ENCODE assay signal across 18 mouse cellular contexts in the genomic region with DNA sequence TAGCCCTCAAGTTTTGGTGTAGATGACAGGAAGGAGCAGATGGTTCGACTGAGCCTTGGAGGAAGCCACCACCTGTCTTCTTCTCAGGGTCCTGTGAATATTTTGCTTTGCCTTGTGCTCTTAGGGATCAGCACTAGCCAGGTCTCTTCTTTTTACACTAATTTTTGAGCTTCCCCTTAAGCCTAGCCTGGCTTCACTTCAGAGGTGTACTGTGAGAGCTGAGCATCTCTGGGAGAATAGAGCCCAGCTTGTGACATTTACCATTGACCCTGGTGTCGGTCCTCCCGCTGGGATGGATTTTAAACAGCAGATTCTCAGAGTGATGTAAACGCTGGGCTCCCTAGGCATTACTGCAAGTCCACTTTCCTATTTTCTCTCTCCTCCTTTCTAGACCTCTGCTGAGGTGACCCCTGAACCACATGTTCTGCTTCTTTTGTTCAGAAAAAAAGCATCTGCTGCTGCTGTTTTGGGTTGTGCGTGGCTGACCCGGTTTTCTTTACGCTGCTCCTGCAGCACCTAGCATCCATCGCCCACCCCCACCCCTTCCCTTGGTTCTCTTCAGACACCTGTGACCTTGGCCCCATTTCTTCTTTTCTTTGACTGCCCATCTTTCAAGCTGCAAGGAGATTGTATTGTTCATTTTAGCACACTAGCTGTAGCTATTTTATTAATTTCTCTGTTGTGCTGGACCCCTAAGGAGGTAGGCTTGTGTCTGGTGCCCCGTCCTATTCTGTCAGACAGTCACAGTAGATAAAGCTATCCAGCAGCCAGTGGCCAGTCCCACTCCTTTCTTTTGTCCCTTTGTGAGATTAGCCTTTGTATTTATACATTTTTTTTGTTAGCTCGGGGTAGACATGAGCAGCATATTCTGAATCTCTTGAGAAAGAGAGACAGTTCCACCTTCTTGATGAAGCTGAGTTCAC. TPM values are rescaled to one million over a fixed set of nuclear protein-coding genes. Genes with fewer than 3 reads are reported as not detected.
DNase-seq lines count a peak whose midpoint lies in the region; ATAC-seq and TF ChIP-seq lines count a peak whose summit lies in the region.
"Had no signal": no experiment of that assay in that cellular context is flagged by ENCODE, and none has a peak within 500 bp of the region (broad histone marks: within the 10 kb centered on the region; RNA-seq: fewer than 3 reads in every experiment).

No protein-coding gene starts in this region.

- ATAC-seq in hindbrain, embryonic 13.5 days (ENCODE audit: low FRiP score): no peak
- no peak for ATAC-seq in liver, embryonic 12.5 days
- ATAC-seq: intestine, embryonic 16.5 days had no signal

- H3K79me2 ChIP-seq in myocyte (ENCODE audit: control insufficient read depth, insufficient read depth): no peaks in the 10 kb centered on the region

- peak; percentile 29 for DNase-seq in hindbrain, embryonic 10.5 days (ENCODE audit: low spot score)
- peak; percentile 58 to 71 for DNase-seq in cerebellum, adult 2 months
- peak; percentile 37 to 54 for DNase-seq in cerebellum, postnatal 36 days
- no peak for DNase-seq in Muller cell, postnatal 12 days (ENCODE audit: inconsistent ontology term)
- DNase-seq in thymus, postnatal 25 days: no peak
- DNase-seq: adrenal gland, postnatal 25 days; gastrocnemius, postnatal 25 days; lung, adult 18-20 months; lung, postnatal 36 days; right cerebral cortex, adult 18-20 months had no signal

- H3K4me3 ChIP-seq in hindbrain, embryonic 10.5 days: no peak overlapping the region
- no peak overlapping the region for H3K4me3 ChIP-seq in hindbrain, embryonic 13.5 days
- no peak overlapping the region for H3K4me3 ChIP-seq in cerebellum, adult 2 months (replicated peaks; ENCODE audit: insufficient read depth, low read depth, low read length)
- no peak overlapping the region for H3K4me3 ChIP-seq in myocyte
- no peak overlapping the region for H3K4me3 ChIP-seq in liver, embryonic 12.5 days
- H3K4me3 ChIP-seq: heart, embryonic 12.5 days; hindbrain, embryonic 12.5 days; stomach, embryonic 15.5 days had no signal

- no peaks in the 10 kb centered on the region for H3K9me3 ChIP-seq in hindbrain, embryonic 10.5 days
- H3K9me3 ChIP-seq in hindbrain, embryonic 13.5 days: no peaks in the 10 kb centered on the region
- H3K9me3 ChIP-seq in liver, embryonic 12.5 days (replicated peaks): no peaks in the 10 kb centered on the region
- H3K9me3 ChIP-seq: heart, embryonic 12.5 days; hindbrain, embryonic 12.5 days; stomach, embryonic 15.5 days had no signal

- 23% methylated on average over 10 of the region's 10 CpGs for WGBS in hindbrain, embryonic 10.5 days
- 24% methylated on average over 10 of the region's 10 CpGs for WGBS in hindbrain, embryonic 13.5 days
- WGBS in cerebellum, adult 2 months: 28% methylated on average over 10 of the region's 10 CpGs
- WGBS in liver, embryonic 12.5 days (ENCODE audit: insufficient replicate concordance): 65% methylated on average over 10 of the region's 10 CpGs

- H3ac ChIP-seq in myocyte (ENCODE audit: control insufficient read depth, insufficient read length): no peak overlapping the region

- H3K27me3 ChIP-seq in hindbrain, embryonic 10.5 days (ENCODE audit: insufficient read depth, poor library complexity, severe bottlenecking): no peaks in the 10 kb centered on the region
- H3K27me3 ChIP-seq in hindbrain, embryonic 13.5 days: no peaks in the 10 kb centered on the region
- no peaks in the 10 kb centered on the region for H3K27me3 ChIP-seq in cerebellum, adult 2 months (ENCODE audit: control insufficient read depth, insufficient read depth, low read length)
- H3K27me3 ChIP-seq in myocyte (ENCODE audit: control insufficient read depth, insufficient read depth, insufficient read length): no peaks in the 10 kb centered on the region
- no peaks in the 10 kb centered on the region for H3K27me3 ChIP-seq in liver, embryonic 12.5 days (replicated peaks)
- H3K27me3 ChIP-seq: heart, embryonic 12.5 days; hindbrain, embryonic 12.5 days; stomach, embryonic 15.5 days had no signal

- TF ChIP-seq CTCF in cerebellum, adult 2 months (IDR thresholded peaks at IDR 0.05; ENCODE audit: borderline replicate concordance, insufficient read depth, low read depth, low read length): no peak

- H3K27ac ChIP-seq in hindbrain, embryonic 10.5 days: peak overlapping the region; percentile 60
- no peak overlapping the region for H3K27ac ChIP-seq in hindbrain, embryonic 13.5 days
- peak overlapping the region; percentile 8; the same call in 1 of the 2 replicates for H3K27ac ChIP-seq in cerebellum, adult 2 months (ENCODE audit: insufficient read depth, low read length)
- no peak overlapping the region for H3K27ac ChIP-seq in liver, embryonic 12.5 days
- H3K27ac ChIP-seq: hindbrain, embryonic 12.5 days; kidney, postnatal 0 days; stomach, embryonic 15.5 days had no signal

- no peak overlapping the region for H3K4me2 ChIP-seq in hindbrain, embryonic 13.5 days
- H3K4me2 ChIP-seq in myocyte (ENCODE audit: low read depth): no peak overlapping the region
- no peak overlapping the region for H3K4me2 ChIP-seq in liver, embryonic 12.5 days
- H3K4me2 ChIP-seq: heart, embryonic 12.5 days; hindbrain, embryonic 12.5 days; stomach, embryonic 15.5 days had no signal

- TF ChIP-seq POLR2A in cerebellum, adult 2 months (IDR thresholded peaks at IDR 0.05; ENCODE audit: borderline replicate concordance, insufficient read depth, low read length): no peak
- no peak for TF ChIP-seq POLR2A in myocyte (IDR thresholded peaks at IDR 0.05; ENCODE audit: insufficient read length, low read depth)

- peaks cover 14% of the 10 kb centered on the region for H3K4me1 ChIP-seq in hindbrain, embryonic 10.5 days (replicated peaks)
- peaks cover 7% of the 10 kb centered on the region for H3K4me1 ChIP-seq in hindbrain, embryonic 13.5 days (replicated peaks)
- peaks cover 14% of the 10 kb centered on the region for H3K4me1 ChIP-seq in cerebellum, adult 2 months (ENCODE audit: control insufficient read depth, insufficient read depth, low read length)
- H3K4me1 ChIP-seq in liver, embryonic 12.5 days: no peaks in the 10 kb centered on the region
- H3K4me1 ChIP-seq: heart, embryonic 12.5 days; stomach, embryonic 15.5 days had no signal

- H3K9ac ChIP-seq in hindbrain, embryonic 13.5 days: no peak overlapping the region
- no peak overlapping the region for H3K9ac ChIP-seq in liver, embryonic 12.5 days
- H3K9ac ChIP-seq: heart, embryonic 12.5 days; hindbrain, embryonic 12.5 days; stomach, embryonic 15.5 days had no signal

- H3K36me3 ChIP-seq in hindbrain, embryonic 10.5 days: no peaks in the 10 kb centered on the region
- no peaks in the 10 kb centered on the region for H3K36me3 ChIP-seq in hindbrain, embryonic 13.5 days
- H3K36me3 ChIP-seq in myocyte (ENCODE audit: control insufficient read depth, insufficient read depth): no peaks in the 10 kb centered on the region
- no peaks in the 10 kb centered on the region for H3K36me3 ChIP-seq in liver, embryonic 12.5 days
- H3K36me3 ChIP-seq: heart, embryonic 12.5 days; hindbrain, embryonic 12.5 days; stomach, embryonic 15.5 days had no signal

TF ChIP-seq in myocyte, 11 proteins besides CTCF, POLR2A, EP300 and RAD21:
- TF ChIP-seq MYOG (IDR thresholded peaks at IDR 0.05; ENCODE audit: control insufficient read depth in 1 of 3, insufficient read depth in 1 of 3, insufficient read length in 2 of 3, low read depth in 2 of 3) (peak in 1 of 3 experiments; percentile 16), TCF12 (IDR thresholded peaks at IDR 0.05; ENCODE audit: insufficient read depth, poor library complexity, severe bottlenecking) (no peak), MYOD1 (IDR thresholded peaks at IDR 0.05; ENCODE audit: control insufficient read depth in 1 of 3, insufficient read length in 2 of 3, low read depth in 2 of 3) (peak; percentile 14 to 68 (median 63))
TF ChIP-seq in myocyte: peak in this region for 2.

RNA-seq across cellular contexts. Expression of a gene that starts 38.6 kb away (rescaled TPM):
- polyA plus RNA-seq in hindbrain, embryonic 10.5 days (2016; fragmentation: Nextera tagmentation; extraction: Ambion mirVana): 4.1 and 4.5 TPM in 2 replicates
- polyA plus RNA-seq in hindbrain, embryonic 13.5 days (2015; fragmentation: Nextera tagmentation; extraction: Ambion mirVana): 66.3 and 79.5 TPM in 2 replicates
- polyA plus RNA-seq in cerebellum, adult 2 months (2012; rRNA removed): 170 and 184 TPM in 2 replicates
- not detected for polyA plus RNA-seq in myocyte (2012; fragmentation: generic; extraction: Trizol)
- polyA plus RNA-seq in liver, embryonic 12.5 days (2016; fragmentation: Nextera tagmentation; extraction: Ambion mirVana): not detected in 2 replicates

Comparison
In these comparisons a context has a peak if more than half of its experiments do, and no peak if none do; other contexts are left out.
1. H3K27ac ChIP-seq: peak in hindbrain, embryonic 10.5 days (single experiment) and cerebellum, adult 2 months (single experiment); none in hindbrain, embryonic 13.5 days (single experiment) and liver, embryonic 12.5 days (single experiment).
2. RNA of a gene that starts 38.6 kb away (polyA plus RNA-seq): 170 to 184 TPM in cerebellum, adult 2 months and 66.3 to 79.5 TPM in hindbrain, embryonic 13.5 days; 4.1 to 4.5 TPM in hindbrain, embryonic 10.5 days, not detected in liver, embryonic 12.5 days and not detected in myocyte (single experiment); every median in the first group is over 10 times any median in the second.
3. DNase-seq: peak in hindbrain, embryonic 10.5 days (single experiment), cerebellum, adult 2 months (2 of 2) and cerebellum, postnatal 36 days (2 of 2); none in Muller cell, postnatal 12 days (single experiment) and thymus, postnatal 25 days (single experiment).